In the genomic region with DNA sequence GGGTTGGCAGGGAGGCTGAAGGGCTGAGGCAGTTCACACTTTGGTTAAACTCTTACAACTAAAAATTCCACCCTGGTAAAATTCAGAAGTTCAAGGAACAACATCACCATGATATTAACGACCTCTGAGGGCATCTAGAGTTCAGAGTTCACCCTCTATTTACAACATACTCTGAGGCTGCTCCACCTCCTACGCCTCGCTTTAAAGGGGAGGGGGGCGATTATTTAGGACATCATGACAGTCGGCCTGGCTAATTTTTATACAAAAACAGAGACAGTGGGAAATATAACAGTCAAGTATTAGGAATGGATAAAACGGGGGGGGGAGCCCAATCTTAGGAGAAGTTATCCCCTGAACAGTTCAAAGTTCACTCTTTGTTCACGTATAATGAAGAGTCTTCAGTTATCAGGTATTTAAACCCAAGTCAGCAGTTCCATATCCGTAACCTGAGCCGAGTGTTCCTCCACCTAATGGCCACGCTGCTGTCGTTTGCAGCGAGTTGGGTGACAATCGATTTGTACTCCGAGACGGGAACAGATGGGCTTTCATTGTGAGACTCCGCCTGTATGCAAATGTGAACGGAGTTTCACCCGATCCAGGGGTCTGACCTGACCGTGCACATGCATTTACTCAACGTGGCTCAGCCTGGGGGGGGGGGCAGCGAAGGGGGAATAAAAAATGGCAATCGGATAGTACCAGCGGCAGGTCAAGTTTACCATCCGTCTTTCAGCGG, we compare ENCODE assay signal across 9 mouse cellular contexts.
DNase-seq lines count a peak whose midpoint lies in the region; ATAC-seq and TF ChIP-seq lines count a peak whose summit lies in the region.
"Had no signal": no experiment of that assay in that cellular context is flagged by ENCODE, and none has a peak within 500 bp of the region (broad histone marks: within the 10 kb centered on the region; RNA-seq: fewer than 3 reads in every experiment).

No protein-coding gene starts in this region.

- H3K9me3 ChIP-seq in heart, embryonic 10.5 days: no peaks in the 10 kb centered on the region
- H3K9me3 ChIP-seq in embryonic facial prominence, embryonic 14.5 days (ENCODE audit: control insufficient read depth, low read length): no peaks in the 10 kb centered on the region
- no peaks in the 10 kb centered on the region for H3K9me3 ChIP-seq in midbrain, postnatal 0 days (ENCODE audit: low read length)

- no peaks in the 10 kb centered on the region for H3K36me3 ChIP-seq in heart, embryonic 10.5 days
- no peaks in the 10 kb centered on the region for H3K36me3 ChIP-seq in embryonic facial prominence, embryonic 14.5 days (ENCODE audit: control insufficient read depth, insufficient read depth, low read length)
- no peaks in the 10 kb centered on the region for H3K36me3 ChIP-seq in midbrain, postnatal 0 days (ENCODE audit: insufficient read depth, low read length)

- no peak for DNase-seq in heart, embryonic 10.5 days (ENCODE audit: low spot score)
- DNase-seq in heart, adult 9 months (ENCODE audit: low spot score in 2 of 2): no peak
- peak; percentile 69 for DNase-seq in embryonic facial prominence, embryonic 14.5 days (ENCODE audit: low spot score)
- peak; percentile 11 for DNase-seq in kidney, postnatal 14 days
- DNase-seq in midbrain, postnatal 0 days (ENCODE audit: low spot score): no peak
- DNase-seq in gastrocnemius, adult 8-10 months (ENCODE audit: low spot score in 2 of 2): no peak
- DNase-seq in ovary, adult 18-20 months (ENCODE audit: low spot score): no peak
- no peak for DNase-seq in layer of hippocampus, adult 9-10 months (ENCODE audit: low spot score)
- DNase-seq: adrenal gland, postnatal 36 days had no signal

- peak; percentile 78 for ATAC-seq in embryonic facial prominence, embryonic 14.5 days (ENCODE audit: low read depth)
- no peak for ATAC-seq in midbrain, postnatal 0 days (ENCODE audit: low FRiP score)

- H3K4me2 ChIP-seq in embryonic facial prominence, embryonic 14.5 days (ENCODE audit: low read depth, low read length): peak overlapping the region; percentile 48
- peak overlapping the region; percentile 50 for H3K4me2 ChIP-seq in midbrain, postnatal 0 days (ENCODE audit: low read depth, low read length, poor library complexity, severe bottlenecking)

- H3K9ac ChIP-seq in embryonic facial prominence, embryonic 14.5 days (ENCODE audit: low read depth, low read length): no peak overlapping the region
- no peak overlapping the region for H3K9ac ChIP-seq in midbrain, postnatal 0 days (replicated peaks; ENCODE audit: low read length, poor library complexity, severe bottlenecking)

- peak overlapping the region; percentile 31; the same call in 1 of the 2 replicates for H3K4me3 ChIP-seq in heart, embryonic 10.5 days
- peak overlapping the region; percentile 8; the same call in 1 of the 2 replicates for H3K4me3 ChIP-seq in embryonic facial prominence, embryonic 14.5 days (ENCODE audit: low read depth, low read length)
- peak overlapping the region; percentile 12; the same call in 1 of the 2 replicates for H3K4me3 ChIP-seq in midbrain, postnatal 0 days (ENCODE audit: low read depth, low read length)

- H3K27ac ChIP-seq in heart, embryonic 10.5 days: no peak overlapping the region
- H3K27ac ChIP-seq in embryonic facial prominence, embryonic 14.5 days (replicated peaks; ENCODE audit: low read depth, low read length): no peak overlapping the region
- no peak overlapping the region for H3K27ac ChIP-seq in midbrain, postnatal 0 days (ENCODE audit: low read depth, low read length)

- 29% methylated on average over 25 of the region's 25 CpGs for WGBS in heart, embryonic 10.5 days
- WGBS in embryonic facial prominence, embryonic 14.5 days: 13% methylated on average over 25 of the region's 25 CpGs
- WGBS in midbrain, postnatal 0 days: 18% methylated on average over 25 of the region's 25 CpGs

- H3K27me3 ChIP-seq in heart, embryonic 10.5 days (ENCODE audit: insufficient read depth, poor library complexity, severe bottlenecking): peaks cover 27% of the 10 kb centered on the region
- H3K27me3 ChIP-seq in embryonic facial prominence, embryonic 14.5 days (replicated peaks; ENCODE audit: control insufficient read depth, insufficient read depth, low read length): peaks cover 8% of the 10 kb centered on the region; the same call in 1 of the 2 replicates
- H3K27me3 ChIP-seq in midbrain, postnatal 0 days (ENCODE audit: insufficient read depth, low read length): no peaks in the 10 kb centered on the region

- H3K4me1 ChIP-seq in heart, embryonic 10.5 days: 0 out of 2 replicates have a peak, but pooled peaks cover 4% of the 10 kb centered on the region
- no peaks in the 10 kb centered on the region for H3K4me1 ChIP-seq in embryonic facial prominence, embryonic 14.5 days (ENCODE audit: control insufficient read depth, insufficient read depth, low read length)
- H3K4me1 ChIP-seq in midbrain, postnatal 0 days (ENCODE audit: insufficient read depth, low read length): no peaks in the 10 kb centered on the region

- TF ChIP-seq CTCF in midbrain, postnatal 0 days (IDR thresholded peaks at IDR 0.05): no peak; the same call in 1 of the 2 replicates

Comparison
In these comparisons a context has a peak if more than half of its experiments do, and no peak if none do; other contexts are left out.
1. DNase-seq: peak in embryonic facial prominence, embryonic 14.5 days (single experiment) and kidney, postnatal 14 days (single experiment); none in heart, embryonic 10.5 days (single experiment), heart, adult 9 months (0 of 2), midbrain, postnatal 0 days (single experiment), gastrocnemius, adult 8-10 months (0 of 2), ovary, adult 18-20 months (single experiment) and layer of hippocampus, adult 9-10 months (single experiment).
2. Peak in every context shown above with its lines, with median percentiles within 50 percentile points of each other: H3K4me3 ChIP-seq.